Mouse (Mus musculus) cerebellum, adult (tissue): ENCODE measurements around the gene Ankrd12.
"Not testable (repeated sequence)": the region's sequence is repeated elsewhere in the genome, so short reads cannot be mapped to it uniquely, and the experiment has no call there.

Experiments used
- ATAC-seq: cut with Nextera tagmentation; 2 replicates; pipeline ENCODE4 v1.9.2; 2017; ENCODE audit warnings: mild to moderate bottlenecking, moderate library complexity, mixed read lengths; ENCODE audit not compliant: insufficient number of reproducible peaks, low FRiP score, low TSS enrichment

The Ankrd12 gene

DNA sequence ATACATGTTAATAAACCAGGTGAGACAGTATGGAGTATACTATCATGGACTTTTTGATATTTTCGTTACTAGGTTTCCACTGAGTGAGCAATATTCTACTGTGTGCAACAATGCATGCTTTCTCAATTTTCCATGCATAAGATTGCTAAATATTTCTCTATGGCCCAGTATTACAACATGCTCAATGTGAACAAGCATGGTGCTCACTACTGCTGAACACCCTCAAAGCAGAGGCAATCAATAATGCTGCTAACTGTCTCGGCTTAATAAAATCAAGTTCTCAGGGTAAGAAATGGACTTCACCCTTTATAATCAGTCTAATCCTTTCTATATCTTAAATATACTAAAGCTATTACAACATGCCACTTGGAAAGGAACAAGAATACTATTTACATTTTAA lies 69.4 kb downstream of the Ankrd12 start:
- no peak for ATAC-seq

DNA sequence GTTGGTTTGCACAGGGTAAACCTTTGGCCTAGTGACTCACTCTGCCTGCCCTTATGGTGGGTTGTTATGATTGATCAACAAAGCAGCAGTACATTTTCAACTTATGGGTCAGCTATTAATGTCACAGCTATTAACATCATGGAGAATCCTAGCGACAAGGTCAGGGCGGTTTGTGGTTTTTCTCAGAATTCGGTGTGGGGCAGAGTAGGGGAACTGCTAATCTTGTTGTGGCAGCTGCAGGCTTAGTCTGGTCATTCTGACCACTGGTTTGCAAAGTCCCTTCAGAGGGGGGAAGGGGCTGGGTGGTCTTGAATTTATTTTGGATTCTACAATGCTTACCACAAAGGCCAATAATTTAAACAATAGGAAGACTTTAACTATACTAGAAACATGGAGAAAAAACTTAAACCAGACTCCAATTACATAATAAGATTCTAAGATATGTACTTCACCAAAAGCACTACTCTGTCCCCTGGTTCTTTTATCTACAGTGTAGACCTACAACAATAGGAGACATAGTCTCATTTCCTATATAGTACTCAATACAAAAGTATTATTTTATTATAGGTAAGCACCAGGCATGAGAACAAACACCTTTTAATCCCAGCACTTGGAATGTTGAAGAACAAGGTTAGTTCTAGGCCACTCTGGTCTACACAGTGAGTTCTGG lies 88.6 kb downstream of the Ankrd12 start:
- ATAC-seq: no peak

DNA sequence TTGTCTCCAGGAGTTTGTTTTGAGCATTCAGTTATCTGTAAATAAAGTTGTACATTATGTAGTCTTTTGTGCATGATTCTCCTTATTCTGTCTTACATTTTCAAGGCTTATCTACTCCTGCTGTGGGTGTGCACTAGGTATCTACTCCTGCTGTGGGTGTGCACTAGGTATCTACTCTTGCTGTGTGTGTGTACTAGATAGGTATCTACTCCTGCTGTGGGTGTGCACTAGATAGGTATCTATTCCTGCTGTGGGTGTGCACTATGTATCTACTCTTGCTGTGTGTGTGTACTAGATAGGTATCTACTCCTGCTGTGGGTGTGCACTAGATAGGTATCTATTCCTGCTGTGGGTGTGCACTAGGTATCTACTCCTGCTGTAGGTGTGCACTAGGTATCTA lies 100.2 kb downstream of the Ankrd12 start:
- ATAC-seq: not testable (repeated sequence)

DNA sequence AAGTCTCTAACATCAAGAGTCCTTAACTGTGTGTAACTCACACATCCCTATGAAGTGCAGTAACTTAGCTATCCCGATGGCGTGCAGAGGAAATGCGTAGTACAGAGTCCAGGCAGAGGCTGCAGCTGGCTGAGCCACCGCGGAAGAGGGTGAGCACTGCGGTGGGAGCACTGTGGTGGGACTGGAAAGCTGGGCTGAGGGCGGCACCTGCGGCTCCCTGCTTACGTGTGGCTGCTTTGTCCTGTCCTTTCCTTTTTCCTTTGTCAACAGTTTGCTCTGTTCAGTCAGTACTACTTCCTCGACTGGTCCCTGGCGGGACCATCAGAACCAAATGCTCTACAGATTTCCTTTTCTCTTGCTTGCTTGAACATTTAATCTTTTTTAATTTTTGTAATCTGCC lies 109.1 kb downstream of the Ankrd12 start:
- no peak for ATAC-seq

DNA sequence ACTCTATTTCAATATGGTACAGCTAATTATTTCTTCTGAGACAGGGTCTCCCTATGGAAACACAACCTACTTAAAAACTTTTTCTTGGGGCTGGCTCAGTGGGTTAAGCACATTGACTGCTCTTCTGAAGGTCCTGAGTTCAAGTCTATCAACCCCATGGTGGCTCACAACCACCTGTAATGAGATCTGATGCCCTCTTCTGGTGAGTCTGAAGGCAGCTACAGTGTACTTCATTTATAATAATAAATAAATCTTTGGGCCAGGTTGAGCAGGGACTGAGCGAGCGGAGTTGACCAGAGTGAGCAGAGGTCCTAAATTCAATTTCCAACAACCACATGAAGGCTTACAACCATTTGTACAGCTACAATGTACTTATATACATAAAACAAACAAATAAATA lies 114.6 kb downstream of the Ankrd12 start:
- no peak for ATAC-seq

DNA sequence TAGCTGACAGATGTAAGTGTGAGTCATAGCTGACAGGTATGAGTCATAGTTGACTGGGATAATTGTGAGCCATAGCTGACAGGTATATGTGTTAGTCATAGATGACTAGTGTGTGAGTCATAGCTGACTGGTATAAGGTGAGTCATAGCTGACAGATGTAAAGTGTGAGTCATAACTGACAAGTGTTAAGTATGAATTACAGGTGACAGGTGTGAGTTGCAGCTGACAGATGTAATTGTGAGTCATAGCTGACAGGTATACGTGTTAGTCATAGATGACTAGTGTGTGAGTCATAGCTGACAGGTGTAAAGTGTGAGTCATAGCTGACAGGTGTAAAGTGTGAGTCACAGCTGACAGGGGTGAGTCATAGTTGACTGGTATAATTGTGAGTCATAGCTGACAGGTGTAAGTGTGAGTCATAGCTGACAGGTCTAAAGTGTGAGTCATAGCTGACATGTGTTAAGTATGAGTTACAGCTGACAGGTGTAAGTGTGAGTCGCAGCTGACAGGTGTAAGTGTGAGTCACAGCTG lies 115.2 kb downstream of the Ankrd12 start:
- no peak for ATAC-seq

DNA sequence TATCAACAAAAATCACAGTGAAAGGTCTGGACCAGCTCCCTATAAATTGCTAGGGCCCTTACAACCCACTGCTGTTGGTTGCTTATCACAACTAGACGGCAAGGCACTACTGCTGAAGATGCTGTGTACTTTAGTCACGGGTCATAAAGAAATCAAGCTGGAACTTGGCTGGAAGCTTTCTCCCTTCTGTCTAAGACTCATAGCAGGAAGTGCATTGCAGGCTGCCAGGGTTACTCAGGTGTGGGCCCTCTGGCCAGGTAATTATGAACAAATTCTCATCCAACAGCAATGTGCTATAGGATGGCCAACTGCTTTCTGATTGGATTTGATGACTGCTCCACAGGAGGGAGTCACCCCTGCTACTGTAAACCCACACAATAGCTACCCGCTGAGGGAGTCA lies 117.9 kb downstream of the Ankrd12 start:
- no peak for ATAC-seq

DNA sequence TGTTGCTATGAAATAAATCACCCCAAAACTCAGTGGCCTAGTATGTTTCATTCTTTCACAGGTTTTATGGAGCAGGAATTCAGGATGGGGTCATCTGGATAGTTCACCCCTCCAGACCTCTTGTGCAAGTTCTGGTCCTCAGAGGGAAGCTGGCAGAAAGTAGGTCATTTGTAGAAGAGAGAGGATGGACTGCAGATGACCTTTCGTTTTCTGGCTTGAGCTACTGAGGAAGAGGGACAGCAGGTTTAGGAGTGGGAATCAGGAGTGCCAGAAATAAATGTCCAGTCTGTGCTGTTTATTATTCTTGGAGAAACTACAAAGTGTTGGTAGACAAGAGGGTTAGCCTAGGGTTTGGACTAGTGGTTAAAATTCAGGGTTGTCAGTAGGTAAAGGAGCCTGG lies 118.5 kb downstream of the Ankrd12 start:
- ATAC-seq: peak; percentile 28; the same call in 1 of the 2 replicates

DNA sequence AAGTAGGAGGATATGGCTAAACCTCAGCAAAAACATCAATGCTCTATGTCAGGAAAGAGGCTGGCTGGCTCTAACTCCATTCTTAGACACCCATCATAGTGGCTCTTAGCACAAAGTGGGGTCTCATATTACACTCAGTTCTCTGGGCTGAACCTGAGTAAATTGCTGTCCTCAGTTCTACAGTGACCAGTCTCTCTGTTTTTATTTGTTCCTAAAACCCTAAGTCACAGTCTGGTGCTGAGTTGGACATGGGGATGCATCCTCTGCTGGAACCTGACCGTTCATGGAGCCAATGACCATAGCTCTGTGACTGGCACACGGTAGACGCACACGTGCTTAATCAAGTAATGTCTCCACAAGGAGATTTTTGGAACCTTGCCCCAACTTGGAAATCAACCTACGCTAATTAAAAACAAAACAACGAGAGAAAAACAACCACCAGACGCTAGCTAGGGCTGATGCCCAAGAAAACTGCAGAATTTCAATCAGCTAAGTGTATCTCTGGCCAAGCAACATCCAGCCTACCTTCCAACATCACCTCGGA lies 119.0 kb downstream of the Ankrd12 start:
- ATAC-seq: no peak

DNA sequence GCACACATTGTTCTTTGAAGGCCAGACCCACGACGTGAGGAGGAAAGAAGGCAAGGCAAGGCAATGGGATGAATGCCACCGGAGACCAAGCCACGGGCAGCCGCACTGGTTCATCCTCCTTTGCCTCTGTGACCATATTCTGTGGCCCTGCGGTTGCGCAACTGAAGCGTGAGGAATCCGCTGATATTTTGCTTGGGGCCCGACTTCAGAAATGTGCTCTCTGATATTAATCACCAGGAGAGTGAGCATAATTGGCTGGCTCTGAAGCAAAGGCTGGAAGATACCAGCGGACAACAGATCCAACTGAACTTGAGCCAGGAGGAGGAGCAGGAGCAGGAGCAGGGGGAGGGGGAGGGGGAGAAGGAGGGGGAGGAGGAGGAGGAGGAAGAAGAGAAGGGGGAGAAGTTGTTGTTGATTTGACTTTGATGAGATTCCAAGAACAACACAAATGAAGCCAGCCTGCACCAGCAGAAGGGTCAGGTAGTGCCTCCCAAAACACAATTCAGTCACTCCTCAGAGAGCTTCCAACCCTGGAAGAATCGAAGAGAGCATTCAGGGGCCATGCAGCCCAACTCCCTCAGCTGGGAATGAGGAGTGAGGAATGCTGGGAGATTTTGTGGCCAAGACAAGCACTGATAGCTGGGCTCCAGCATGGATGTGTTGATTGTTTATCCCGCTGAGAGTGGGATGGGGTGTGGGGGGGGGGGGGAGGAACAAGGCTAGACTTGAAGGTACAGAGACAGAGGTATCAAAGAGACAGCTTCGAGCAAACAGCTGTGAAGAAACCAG lies 119.7 kb downstream of the Ankrd12 start:
- peak; percentile 41; the same call in 1 of the 2 replicates for ATAC-seq

DNA sequence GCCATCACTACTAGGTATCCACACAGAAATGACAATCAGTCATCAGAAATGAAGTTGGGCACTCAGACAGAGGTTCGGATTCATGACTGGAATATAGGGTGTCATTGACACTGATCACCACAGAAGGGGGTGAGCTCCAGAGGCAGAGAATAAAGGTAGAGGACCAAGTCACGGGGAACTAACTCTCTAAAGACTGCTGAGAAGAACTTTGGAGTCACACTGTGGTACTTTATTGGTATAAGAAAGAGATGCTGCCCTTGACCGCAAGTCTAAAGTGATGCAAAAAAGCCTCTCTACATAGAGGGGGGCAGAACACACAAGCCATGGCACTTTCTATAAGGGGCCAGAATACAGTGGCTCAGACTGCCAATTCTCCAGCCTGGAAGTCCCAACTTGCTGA lies 120.7 kb downstream of the Ankrd12 start:
- ATAC-seq: no peak

DNA sequence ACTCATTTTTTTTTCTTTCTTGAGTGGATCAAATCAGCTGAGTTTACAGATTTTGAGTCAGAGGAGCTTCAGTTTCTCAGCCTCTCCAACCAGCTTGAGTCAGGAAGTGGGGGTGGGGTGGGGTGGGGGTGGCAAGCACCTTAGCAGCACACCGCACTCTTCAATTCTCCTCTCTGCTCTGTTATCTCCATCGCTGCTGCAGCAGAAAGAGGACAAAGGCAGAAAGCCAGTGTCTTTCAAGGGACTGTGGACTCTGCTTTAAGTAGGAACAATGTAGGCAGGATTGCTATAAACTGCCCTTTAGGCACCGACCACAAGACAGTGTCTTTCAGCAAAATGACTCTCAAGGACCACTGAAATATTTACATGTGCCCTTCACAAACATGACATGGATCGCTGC lies 122.9 kb downstream of the Ankrd12 start:
- no peak for ATAC-seq

DNA sequence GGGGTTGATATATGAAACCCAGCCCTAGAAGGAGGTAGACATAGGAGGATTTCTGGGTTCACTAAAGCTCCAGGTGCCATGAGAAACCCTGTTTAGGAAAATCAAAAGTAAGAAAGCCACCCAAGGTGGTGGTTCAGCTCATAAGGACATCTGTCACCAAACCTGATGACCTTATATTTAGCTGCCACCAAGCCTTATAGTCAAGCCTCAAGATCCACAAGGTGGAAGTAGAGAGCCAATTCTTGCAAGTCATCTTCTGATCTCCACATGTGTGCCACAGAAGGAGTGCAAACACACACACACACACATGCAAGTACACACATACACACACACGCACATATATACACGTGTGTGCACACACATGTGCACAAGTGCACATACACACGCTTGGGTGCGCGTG lies 124.8 kb downstream of the Ankrd12 start:
- no peak for ATAC-seq

DNA sequence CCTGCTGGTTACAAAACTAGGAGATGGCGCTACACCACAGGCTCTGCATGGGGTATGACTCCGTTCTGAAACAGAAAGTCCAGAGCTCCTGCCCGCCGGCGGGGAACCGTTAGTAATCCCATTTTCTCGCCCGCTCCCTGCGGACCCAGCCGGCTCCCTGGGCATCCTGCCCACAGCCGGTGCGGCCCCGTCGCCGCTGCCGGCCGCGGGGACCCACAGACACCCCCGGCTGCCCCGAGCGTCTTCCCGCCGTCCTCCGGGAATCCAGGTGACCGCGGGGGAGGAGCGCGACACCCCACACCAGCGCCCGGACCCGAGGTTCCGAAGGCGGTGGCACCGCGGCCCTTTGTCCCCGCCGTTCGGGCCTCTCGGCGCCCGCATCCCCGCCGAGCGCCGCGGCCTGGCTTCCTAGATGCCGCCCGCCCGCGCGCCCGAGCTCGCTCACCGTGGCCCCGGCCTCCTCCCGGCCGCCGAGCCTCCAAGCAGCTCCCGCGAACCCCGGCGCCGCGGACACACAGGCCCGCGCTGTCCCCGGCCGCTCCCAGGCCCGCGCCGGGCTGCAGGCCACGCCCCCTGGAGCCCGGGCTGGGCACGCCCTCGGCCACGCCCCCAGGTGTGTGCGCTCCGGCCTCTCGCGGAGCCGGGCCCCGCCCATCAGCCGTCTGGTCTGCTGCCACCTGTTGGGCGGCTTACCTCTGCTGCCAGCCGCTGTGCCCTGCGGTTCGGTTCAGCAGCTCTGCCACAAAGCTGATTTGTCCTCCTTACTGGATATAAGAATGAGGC lies 126.1 kb downstream of the Ankrd12 start, which contains the start of gene Twsg1:
Gene Twsg1, minus strand, starts transcription at position 605 of the 783 bp plus-strand sequence.
- peak; percentile 83 for ATAC-seq

DNA sequence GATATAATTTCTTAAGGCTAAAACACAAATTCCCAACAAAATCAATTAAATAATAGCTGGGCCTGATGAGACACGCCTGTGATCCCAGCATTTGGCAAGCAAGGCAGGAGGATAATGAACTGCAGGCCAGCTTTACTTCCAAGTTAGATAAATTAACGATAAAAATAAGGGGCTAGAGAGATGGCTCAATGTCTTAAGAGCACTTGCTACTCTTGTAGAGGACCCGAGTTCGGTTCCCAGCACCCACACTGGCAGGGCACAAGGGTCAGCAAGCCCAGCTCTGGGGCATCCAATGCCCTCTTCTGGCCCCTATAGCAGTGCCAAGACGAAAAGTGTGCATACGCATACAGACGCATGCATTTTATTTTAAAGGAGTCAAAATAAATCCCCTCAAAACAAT lies 126.7 kb downstream of the Ankrd12 start:
- ATAC-seq: no peak

DNA sequence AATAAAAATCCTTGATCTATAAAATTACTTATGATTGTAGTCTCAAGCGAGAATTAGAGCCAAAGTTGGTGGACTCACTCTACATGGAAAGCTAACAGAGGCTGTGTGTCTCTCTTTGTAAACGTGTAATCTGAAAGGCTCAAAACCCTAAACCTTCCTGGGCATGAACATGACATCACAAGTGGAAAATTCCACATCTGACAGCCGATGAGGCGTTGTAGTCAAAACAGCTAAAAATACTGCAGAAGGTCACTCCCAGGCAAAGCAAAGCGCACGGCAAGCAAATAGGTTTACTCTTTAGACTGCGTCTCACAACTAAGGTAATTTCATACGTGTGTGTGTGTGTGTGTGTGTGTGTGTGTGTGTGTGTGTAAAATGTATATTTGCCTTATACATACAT lies 129.6 kb downstream of the Ankrd12 start:
- no peak for ATAC-seq

DNA sequence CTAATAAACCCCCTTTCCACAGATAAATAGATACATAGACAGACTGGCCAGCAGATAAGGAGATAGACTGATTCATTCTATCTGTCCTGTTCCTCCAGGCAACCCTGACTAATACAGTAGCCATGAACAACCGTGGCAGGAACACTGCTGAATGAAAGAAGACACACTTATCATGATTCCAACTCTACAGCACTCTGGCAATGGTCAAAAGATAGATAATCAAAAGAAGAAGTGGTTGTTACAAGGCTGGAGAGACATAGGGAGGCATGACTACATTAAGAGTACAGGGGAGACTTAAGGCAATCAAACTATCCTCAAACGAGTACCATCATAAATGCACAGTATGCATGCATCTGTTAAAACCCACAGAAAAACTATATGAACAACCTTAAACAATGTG lies 131.5 kb downstream of the Ankrd12 start:
- no peak for ATAC-seq

DNA sequence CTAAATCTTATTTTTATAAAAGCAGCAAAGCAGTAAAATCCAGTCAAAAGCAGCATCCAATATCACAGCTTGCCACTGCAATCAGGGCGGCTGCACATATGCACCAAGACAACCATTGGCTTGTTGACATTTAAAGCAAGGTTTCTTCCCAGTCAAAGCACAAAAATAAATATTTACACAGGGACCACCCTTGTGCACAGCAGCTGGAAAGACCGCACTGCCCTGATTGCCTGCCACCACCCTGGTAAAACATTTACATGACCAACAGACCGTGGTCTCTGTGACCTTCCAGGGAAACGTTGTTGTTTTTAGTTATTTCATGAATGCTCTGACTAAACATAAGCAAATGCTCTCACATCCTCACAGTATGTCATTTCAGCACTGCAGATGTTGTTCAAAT lies 134.5 kb downstream of the Ankrd12 start:
- no peak for ATAC-seq

DNA sequence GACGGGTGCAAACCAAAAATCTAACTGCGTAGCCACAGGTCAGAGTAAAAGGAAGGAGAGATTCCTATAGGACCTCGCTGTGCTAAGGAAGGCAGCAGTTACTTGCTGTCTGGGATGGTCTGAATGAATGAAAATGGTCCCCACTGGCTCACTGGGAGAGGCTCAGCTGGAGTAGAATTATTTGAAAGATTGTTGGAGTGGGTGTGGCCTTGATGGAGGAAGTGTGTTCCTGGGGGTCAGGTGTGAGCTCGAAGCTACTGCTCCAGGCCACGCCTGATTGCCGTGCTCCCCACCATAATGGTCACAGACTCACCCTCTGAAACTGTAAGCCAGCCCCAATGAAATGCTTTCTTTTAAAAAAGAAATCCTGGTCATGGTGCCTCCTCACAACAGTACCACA lies 135.6 kb downstream of the Ankrd12 start:
- ATAC-seq: no peak

DNA sequence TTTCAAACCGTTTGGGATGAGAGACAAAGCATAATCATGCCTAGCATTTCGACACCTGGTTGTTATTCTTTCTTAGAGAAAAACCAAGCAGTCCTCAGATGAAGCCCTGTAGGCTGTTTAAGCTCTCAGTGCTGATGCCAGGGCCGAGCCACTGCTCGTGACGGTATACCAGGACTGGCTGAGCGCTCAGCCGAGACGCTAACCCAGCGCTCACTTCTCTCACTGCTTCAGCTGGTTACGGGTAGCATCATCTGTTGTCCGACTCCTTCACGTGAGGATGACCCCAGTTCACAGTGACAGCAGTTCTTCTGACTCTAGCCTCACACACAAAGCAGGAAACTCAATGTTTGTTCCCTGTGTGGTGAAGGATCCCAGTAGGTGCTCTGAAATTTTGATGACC lies 136.7 kb downstream of the Ankrd12 start:
- peak; percentile 75 for ATAC-seq
